Mouse (Mus musculus) Muller cell, postnatal 12 days (primary cell): ENCODE data around the gene Pusl1.

ENCODE experiments used
- DNase-seq: peaks from one replicate; pipeline ENCODE4 v3.0.0-alpha.2; 2015; ENCODE audit errors: inconsistent ontology term

Pusl1 gene

GRCm38 (mm10) chr4:155891551-155892001 lies at the start of gene Pusl1, which contains the start of gene Acap3:
Pusl1 (minus strand) TSS chr4:155891781.
Acap3 (plus strand) TSS chr4:155891822.
- DNase-seq: peak; percentile 98

- DNase-seq: no peak
These were observed 40.5 kb upstream of the Pusl1 start for GRCm38 (mm10) chr4:155932031-155932430.

DNA sequence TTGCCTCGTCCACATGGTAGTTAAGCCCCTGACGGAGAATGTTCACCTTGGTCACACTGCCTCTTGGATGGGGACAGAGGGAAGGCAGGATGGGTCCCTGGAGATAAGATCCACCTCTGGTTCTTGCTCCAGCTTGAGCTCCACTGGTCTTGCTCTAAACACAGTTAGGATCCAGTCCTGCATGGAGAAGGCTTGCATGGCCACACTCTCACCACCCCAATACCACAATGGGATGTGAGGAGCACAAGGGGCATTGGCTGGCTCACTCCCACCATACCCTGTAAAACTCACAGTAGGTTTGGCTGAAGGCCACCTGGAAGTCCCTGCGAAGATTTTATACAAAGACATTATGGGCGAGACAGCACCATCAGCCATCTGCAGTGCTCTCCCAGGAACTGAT lies 17.2 kb upstream of the Pusl1 start:
- no peak for DNase-seq

GRCm38 (mm10) chr4:155908281-155908680 lies 16.7 kb upstream of the Pusl1 start:
- DNase-seq: no peak

DNA sequence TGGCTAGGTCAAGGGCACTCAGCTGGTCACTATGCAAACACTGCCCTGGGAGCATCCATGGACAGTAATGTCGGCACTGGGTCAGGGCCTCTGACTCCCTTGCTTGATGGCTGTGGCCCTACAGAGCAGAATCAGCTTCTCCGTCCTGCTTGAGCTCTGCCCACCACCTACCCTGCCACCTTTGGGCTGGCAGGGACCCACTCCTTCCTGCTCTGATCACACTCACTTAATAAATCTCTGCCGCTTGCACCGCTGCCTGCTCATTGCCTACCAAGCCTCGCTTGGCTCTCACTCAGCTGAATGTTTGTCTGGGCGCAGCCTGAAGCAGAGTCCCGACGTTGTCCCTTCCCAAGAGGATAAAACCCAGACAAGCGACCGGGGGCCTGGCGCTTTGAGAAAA lies 15.4 kb upstream of the Pusl1 start:
- no peak for DNase-seq

DNA sequence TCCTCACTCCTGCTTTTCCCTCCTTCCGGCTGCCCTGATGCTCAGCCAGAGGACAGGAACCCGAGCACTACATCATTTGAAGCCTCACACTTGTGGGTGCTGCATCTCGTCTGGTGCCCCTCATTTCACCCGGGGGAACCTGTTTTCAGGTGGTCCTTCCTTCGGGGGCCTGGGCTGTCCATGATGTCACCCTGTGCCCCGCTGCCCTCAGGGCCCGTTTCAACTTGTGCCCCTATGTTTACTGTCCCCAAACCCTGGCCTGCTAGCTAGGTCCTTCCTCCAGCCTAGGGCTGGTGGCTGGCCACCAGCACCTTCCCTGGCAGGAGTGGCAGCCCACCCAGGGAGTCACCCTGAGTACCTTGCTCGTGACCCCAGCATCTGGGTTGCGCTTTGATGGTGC lies 14.5 kb upstream of the Pusl1 start:
- DNase-seq: no peak

- DNase-seq: no peak
These were observed 14.1 kb upstream of the Pusl1 start for GRCm38 (mm10) chr4:155905634-155906033.

DNA sequence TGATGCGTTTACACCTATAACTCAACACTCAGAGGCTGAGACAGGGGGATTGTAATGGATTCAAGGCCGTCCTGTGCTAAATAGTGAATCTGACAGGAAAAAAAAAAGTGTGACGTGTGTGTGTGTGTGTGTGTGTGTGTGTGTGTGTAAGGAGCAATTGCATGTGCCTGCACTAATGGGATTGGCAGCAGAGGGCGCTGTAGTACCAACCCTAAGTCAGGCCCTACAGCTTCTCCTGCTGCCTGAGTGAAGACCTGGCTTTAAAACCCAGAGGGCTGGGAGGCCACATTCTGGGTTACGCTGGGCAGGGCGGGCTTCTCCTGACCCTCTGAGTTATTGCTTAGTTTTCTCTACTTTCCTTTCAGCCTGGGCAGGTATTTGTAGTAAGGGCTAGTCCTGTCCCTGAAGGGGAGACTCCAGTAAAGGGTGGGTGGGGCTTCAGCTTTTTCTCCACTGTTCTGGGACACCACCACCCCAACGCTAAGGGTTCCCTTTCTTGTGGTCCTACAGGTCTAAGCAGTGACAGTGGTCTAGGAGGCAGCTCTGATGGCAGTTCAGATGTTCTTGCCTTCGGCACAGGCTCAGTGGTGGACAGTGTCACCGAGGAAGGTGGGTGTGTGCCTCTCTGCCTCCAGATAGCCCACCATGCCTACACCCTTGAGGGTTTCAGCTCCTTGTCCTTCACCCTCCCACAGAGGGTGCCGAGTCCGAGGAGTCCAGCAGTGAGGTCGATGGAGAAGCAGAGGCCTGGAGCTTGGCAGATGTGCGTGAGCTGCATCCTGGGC lies 12.9 kb upstream of the Pusl1 start:
- no peak for DNase-seq

DNA sequence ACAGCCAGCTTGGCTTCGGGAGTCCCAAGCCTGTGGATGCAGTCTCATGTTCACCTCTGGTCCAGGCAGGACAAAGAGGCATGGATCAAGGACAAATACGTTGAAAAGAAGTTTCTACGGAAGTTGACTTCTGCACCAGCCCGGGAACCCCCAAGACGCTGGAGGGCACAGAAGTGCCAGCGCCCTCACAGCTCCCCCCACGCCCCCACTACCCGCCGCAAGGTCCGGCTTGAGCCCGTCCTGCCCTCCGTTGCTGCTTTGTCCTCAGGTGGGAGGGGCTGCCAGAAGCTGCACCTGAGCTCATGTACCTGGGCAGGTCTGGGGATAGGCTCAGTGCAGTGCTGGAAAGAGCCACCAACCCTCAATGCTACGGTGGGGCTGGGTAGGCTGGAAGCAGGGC lies 11.7 kb upstream of the Pusl1 start:
- DNase-seq: no peak

DNA sequence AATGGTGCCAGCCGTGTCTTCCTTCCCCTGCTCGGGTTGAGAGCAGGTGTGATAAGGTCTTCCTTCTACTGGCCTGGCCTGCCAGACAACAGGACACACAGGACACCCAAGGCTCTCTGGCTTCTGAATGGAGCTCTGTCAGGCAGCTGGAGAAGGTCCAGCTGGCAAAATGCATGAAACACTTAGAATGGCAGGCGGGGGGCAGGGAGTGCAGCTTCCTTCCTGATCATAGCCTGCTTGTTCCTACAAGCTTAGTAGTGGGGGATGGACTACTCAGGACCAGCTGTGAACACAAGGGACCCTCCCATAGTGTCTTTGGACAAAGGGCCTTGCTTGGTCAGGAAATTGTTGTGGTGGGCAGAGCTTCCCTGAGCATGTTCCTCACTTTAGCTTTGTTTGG lies 9.6 kb upstream of the Pusl1 start:
- peak; percentile 42 for DNase-seq

DNA sequence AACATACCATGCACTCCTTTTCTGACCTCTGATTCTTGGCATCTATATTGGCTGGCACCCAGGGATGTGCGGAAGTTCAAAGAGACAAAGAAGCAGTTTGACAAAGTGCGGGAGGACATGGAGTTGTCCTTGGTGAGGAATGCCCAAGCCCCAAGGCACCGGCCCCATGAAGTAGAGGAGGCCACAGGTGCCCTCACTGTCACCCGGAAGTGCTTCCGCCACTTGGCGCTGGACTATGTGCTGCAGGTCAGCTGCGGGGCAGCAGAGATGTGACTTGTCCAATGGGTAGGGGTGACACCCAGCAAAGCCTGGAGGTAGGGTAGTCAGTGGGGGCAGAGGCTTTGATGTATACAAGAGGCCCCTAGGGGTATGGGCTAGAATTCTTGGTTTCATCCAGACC lies 7.8 kb upstream of the Pusl1 start:
- DNase-seq: no peak

GRCm38 (mm10) chr4:155898318-155898717 lies 6.7 kb upstream of the Pusl1 start:
- DNase-seq: no peak

DNA sequence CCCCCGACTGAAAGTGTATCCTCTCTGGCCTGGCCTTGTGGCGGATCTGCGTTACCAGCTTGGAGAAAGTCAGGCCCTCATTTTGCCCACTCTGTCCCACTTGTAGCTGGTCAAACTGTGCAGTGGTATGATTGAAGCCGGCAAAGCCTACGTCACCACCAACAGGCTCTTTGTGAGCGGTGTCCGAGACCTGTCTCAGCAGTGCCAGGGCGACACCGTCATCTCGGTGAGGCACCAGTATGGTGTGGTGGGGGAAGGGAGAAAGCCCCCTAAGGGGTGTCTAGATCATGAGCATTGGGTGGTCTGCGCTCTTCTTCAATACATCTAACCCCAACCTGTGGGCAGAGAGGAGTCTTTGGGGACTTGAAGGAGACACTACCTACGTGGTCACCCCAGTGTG lies 4.9 kb upstream of the Pusl1 start:
- no peak for DNase-seq

- no peak for DNase-seq
These were observed 4.2 kb upstream of the Pusl1 start for GRCm38 (mm10) chr4:155895826-155896225.

DNA sequence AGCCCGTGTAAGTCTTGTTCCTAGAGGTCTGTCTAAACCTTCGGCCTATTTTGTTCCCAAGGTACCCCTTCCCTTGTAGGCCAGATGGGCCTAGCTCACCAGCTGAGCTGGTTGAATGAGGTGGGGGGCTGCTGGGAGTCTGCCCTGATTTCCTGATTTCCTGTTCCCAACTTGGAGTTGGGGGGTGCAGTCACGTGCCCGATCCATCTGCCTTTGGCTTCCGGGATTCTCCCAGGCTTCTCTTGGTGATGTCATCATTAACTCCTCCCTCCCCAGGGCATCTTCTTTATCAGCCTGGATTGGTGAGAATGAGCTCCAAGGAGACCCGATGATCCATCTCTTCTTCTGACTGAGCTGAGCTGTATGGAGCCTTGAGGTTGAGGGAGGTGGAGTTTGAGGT lies 3.6 kb upstream of the Pusl1 start:
- peak; percentile 69 for DNase-seq

- DNase-seq: peak; percentile 82
These were observed 2.8 kb upstream of the Pusl1 start for GRCm38 (mm10) chr4:155894311-155894881.

- DNase-seq: no peak
These were observed 1.7 kb upstream of the Pusl1 start for GRCm38 (mm10) chr4:155893212-155893690.

DNA sequence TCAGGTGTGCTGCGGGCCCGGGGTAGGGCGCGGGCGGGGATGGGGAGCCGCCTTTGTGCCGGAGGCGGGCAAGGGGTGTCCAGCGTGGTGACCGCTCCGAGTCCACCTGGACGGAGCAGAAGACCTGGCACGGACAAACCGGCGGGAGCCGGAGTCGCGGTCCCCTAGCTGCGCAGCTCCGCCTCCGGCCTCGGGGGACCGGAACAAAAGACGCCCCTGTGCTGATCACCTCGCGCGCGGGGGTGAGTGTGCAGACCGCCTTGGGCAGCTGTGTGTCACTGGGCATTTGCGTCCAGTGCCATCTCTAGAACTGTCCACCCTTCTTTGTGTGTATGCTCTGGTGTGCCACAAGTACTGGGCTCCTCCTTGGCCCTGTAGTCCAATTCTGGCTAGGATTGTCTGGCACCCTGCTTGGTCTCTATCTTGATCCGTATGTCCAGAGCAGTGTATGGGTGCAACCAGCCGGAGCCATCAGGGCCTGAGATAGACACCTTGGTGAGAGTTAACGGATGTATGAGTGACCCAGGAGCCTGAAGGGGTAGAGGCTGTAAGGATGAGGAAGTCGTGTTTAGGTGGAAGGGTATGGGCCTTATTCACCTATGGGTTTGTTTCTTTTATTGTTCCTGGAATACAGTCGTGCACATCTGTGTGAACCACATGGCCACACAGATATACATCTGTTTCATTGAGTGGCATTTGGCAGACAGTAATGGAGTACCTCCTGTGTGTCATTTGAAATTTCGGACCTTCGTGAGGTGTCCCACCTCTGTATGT lies 1.0 kb upstream of the Pusl1 start:
- DNase-seq: peak; percentile 65

DNA sequence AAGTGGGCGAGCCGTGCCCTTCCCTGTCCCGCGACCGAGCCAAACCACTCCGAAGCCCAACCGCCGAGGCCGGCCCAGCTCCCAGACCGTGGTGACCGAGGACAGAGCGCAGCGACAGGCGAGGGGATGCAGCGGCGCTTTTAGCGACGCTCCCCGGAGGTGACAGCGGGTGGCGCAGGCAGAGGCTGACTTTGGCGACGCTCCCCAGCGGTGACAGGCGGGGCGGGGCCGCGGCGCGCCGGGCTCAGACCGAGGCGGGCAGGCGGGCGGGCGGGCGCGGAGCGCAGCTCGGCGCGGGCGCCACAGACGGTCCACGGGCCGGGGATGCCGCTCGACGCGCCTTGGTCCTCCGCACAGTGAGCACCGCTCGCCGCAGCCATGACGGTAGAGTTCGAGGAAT lies 436 bp upstream of the Pusl1 start:
- peak; percentile 92 for DNase-seq

DNA sequence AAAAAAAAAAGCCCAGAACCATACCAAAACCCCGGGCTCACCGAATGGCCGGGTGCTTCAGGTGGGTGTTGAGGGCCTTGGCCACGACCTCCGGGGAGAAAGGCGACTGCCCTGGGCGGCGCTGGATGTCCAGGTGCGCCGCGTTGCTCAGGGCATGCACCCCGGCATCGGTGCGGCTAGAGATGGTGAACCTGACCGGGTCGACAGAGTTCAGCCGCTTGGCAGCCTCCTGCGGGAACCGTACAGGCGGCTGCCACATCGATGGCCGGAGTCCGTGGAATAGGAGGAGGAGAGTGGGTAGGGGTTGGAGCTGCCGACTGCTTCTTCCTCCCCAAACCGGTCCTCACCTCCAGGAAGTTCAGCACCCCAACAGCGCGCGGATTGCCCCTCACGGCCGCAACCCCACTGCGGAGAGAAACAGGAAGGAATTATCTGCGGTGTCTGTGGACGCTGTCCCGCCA lies 540 bp downstream of the Pusl1 start:
- DNase-seq: no peak

DNA sequence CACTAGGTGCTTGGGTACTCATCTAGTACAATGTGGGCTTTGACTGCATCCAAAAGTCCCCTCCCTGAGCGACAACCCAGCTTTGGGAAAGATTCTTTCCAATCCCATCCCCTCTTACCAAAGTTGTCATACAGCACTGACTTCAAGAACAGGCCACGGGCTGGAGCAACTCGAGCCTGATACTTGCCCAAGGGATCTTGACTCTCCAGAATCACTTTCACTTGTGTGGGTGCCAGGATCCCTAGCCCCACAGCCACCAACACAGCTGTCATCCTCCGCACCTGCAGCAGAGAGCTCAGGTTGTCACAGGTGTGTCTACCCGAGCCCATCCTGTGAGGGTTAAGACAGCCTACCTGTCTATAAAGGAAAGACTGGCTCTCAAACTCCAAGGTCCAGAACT lies 2.3 kb downstream of the Pusl1 start:
- DNase-seq: no peak

GRCm38 (mm10) chr4:155888181-155888580 lies 3.4 kb downstream of the Pusl1 start:
- DNase-seq: no peak
